Mouse (Mus musculus) hindbrain, embryonic 10.5 days (tissue): ENCODE measurements around the gene Pclo. TPM values are rescaled to one million over a fixed set of nuclear protein-coding genes. Genes with fewer than 3 reads are reported as not detected.
A peak's percentile ranks its signal among the peaks of the same experiment; 100 is the strongest.
"Not testable (repeated sequence)": the region's sequence is repeated elsewhere in the genome, so short reads cannot be mapped to it uniquely, and the experiment has no call there.

ENCODE experiments used
- DNase-seq: peaks from one replicate; pipeline ENCODE4 v3.0.0-alpha.2; 2017; ENCODE audit warnings: low spot score
- H3K27ac ChIP-seq: fragments of 300-500 bp; sonication (generic); 2 replicates; pipeline ENCODE4 v1.5.1; 2016; ENCODE audit warnings: mild to moderate bottlenecking, moderate library complexity
- H3K27me3 ChIP-seq: fragments of 300-500 bp; sonication (generic); 2 replicates; pipeline ENCODE4 v1.6.1; 2016; ENCODE audit warnings: mild to moderate bottlenecking; ENCODE audit not compliant: poor library complexity, insufficient read depth, severe bottlenecking
- H3K36me3 ChIP-seq: fragments of 300-500 bp; sonication (generic); 2 replicates; pipeline ENCODE4 v1.6.1; 2016; ENCODE audit warnings: mild to moderate bottlenecking, moderate library complexity
- H3K4me1 ChIP-seq: fragments of 300-500 bp; sonication (generic); replicated peaks from 2 replicates; pipeline ENCODE4 v1.6.1; 2016; ENCODE audit warnings: mild to moderate bottlenecking
- H3K4me3 ChIP-seq: fragments of 300-500 bp; sonication (generic); 2 replicates; pipeline ENCODE4 v1.5.1; 2016; ENCODE audit warnings: mild to moderate bottlenecking, moderate library complexity
- H3K9me3 ChIP-seq: fragments of 300-500 bp; sonication (generic); 2 replicates; pipeline ENCODE4 v1.6.1; 2016; ENCODE audit warnings: mild to moderate bottlenecking, moderate library complexity
- WGBS: fragments of 180-500 bp; shearing (Covaris S2); methylation state at CpG from one replicate; pipeline ENCODE4 v1.1.7; 2016; 5-methylcytosine and 5-hydroxymethylcytosine counted together
- polyA plus RNA-seq: library from polyadenylated mRNA; unstranded; fragments of >200 nt; fragmentation: Nextera tagmentation; extraction: Ambion mirVana; gene quantifications from 2 replicates; pipeline ENCODE4 v1.2.1, GENCODE M21; 2016

Gene Pclo
- 0.92 and 1.8 TPM in 2 replicates for polyA plus RNA-seq

DNA sequence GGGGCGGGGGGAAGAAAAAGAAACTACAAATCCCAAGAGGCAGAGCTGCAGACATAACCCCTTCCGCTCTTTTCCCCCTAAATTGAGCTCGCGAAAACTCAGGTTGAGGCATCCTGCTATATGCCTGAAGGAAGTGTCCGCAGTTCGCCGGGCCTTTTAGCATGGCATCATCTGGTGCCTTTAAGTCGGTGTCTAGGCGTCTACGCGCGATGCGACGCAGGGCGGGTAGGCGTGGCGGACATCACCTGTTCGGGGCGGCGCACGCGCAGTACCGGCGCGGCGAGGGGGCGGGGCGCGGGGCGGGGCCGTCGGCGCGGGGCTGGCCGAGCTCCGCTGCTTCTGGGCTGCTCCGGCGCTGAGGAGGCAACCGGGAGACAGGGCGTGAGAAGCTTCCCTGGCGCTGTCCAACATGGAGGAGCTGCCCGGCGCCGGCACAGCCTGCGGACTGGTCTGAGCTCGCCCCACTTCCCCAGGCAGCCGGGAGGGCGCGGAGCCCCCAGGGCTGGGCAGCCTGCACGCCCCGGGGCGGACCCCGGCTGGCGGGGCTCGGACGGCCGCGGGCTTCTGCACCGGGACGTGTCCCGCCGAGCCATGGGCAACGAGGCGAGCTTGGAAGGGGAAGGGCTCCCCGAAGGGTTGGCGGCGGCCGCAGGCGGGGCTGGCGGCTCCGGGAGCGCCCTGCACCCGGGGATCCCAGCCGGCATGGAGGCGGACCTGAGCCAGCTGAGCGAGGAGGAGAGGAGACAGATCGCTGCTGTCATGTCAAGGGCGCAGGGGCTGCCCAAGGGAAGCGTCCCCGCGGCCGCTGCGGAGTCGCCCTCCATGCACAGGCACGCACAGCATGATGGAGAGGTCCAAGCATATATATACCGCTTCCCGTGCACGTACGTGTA lies at the start of gene Pclo:
TSS of gene Pclo (plus strand) at position 288 of the 893 bp plus-strand sequence.
- Histone ChIP-seq H3K4me1 (peaks cover 5% of the 10 kb centered on the region; the same call in 1 of the 2 replicates), H3K36me3 (no peaks in the 10 kb centered on the region), H3K4me3 (peak within 1 kb of the TSS; percentile 77), H3K27ac (peak within 1 kb of the TSS; percentile 90), H3K9me3 (no peaks in the 10 kb centered on the region), H3K27me3 (no peaks in the 10 kb centered on the region)
- under 1% methylated on average over 89 of the region's 89 CpGs for WGBS
- DNase-seq: peak; percentile 94

- not testable (repeated sequence) for H3K4me1 ChIP-seq, H3K36me3 ChIP-seq, H3K27me3 ChIP-seq, H3K27ac ChIP-seq, H3K9me3 ChIP-seq, H3K4me3 ChIP-seq, DNase-seq
- 63% methylated on average over 2 of the region's 2 CpGs for WGBS
Measured at GRCm38 (mm10) chr5:14494431-14494830, 20.3 kb upstream of the Pclo start.

DNA sequence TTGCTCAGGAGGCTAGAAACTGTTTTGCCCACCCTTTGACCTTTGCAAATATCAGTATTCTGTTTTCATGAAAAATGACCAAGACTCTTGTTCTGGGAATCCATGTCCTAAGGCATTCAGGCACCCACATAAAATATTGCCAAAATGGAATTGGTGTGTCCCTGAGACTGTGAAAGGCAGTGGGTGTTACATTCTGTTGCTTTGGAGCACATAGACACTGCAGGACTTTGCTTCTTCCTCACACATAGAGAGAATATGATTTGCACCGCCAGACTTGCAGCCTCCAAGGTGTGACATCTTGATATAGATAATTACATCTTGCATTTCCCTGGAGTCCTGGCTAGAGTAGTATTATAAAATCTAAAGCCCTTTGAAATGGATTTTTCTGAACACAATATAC lies 6.2 kb upstream of the Pclo start:
- no peak overlapping the region for H3K27ac ChIP-seq
- H3K4me1 ChIP-seq: no peaks in the 10 kb centered on the region
- H3K27me3 ChIP-seq: no peaks in the 10 kb centered on the region
- no peaks in the 10 kb centered on the region for H3K9me3 ChIP-seq
- no peaks in the 10 kb centered on the region for H3K36me3 ChIP-seq
- no peak for DNase-seq
- WGBS: 76% methylated on average over 1 of the region's 1 CpGs
- no peak overlapping the region for H3K4me3 ChIP-seq

DNA sequence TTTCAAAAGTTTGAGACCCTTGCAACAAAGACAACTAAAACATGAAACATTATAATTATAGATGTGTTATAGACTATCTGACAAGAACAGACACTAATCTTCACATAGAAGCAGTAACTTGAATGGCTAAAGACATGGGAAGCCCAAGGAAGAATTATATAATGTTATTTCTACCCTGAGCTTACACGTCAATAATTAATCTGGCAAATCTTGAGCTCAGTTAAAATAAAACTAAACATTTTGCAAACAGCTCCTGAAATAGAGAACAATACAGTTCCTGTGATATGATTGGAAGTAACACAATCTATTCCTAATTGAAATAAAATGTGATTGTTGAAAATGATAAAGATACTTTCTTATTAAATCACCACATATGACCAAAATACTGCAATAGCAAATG lies 5.1 kb upstream of the Pclo start:
- no peaks in the 10 kb centered on the region for H3K27me3 ChIP-seq
- DNase-seq: no peak
- no peak overlapping the region for H3K27ac ChIP-seq
- 82% methylated on average over 1 of the region's 1 CpGs for WGBS
- H3K4me1 ChIP-seq: no peaks in the 10 kb centered on the region
- no peaks in the 10 kb centered on the region for H3K9me3 ChIP-seq
- no peak overlapping the region for H3K4me3 ChIP-seq
- no peaks in the 10 kb centered on the region for H3K36me3 ChIP-seq

- no peak overlapping the region for H3K27ac ChIP-seq
- whole genome bisulfite sequencing: 72% methylated on average over 4 of the region's 4 CpGs
- no peak for DNase-seq
- H3K4me3 ChIP-seq: no peak overlapping the region
- peaks cover 7% of the 10 kb centered on the region for H3K36me3 ChIP-seq
- H3K4me1 ChIP-seq: peaks cover 5% of the 10 kb centered on the region; the same call in 1 of the 2 replicates
- H3K27me3 ChIP-seq: no peaks in the 10 kb centered on the region
- no peaks in the 10 kb centered on the region for H3K9me3 ChIP-seq
Measured at GRCm38 (mm10) chr5:14518131-14518832, 3.6 kb downstream of the Pclo start.

- Histone ChIP-seq H3K4me3 (no peak overlapping the region), H3K36me3 (peaks cover 7% of the 10 kb centered on the region), H3K27ac (no peak overlapping the region), H3K4me1 (no peaks in the 10 kb centered on the region), H3K9me3 (no peaks in the 10 kb centered on the region), H3K27me3 (no peaks in the 10 kb centered on the region)
- no peak for DNase-seq
- 87% methylated on average over 4 of the region's 4 CpGs for WGBS
Measured at GRCm38 (mm10) chr5:14522006-14522405, 7.3 kb downstream of the Pclo start.

DNA sequence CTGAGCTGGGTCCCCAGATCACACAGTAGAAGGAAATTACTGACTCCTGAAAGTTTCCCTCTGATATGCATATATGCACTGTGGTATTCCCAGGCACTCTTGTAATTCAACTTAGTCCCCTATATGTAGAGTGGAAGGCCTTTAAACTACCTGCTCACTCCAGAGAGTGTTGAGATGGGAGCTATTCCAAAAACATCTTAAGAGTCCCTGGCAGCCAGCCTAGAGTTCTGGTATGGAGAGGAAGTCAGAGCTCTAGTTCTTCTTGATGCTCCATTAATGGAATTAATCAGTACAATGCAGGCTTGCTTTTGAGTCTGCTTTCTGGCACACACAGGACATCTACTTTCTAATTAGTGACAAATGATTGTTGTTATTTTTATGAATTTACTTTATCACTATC lies 11.3 kb downstream of the Pclo start:
- Histone ChIP-seq H3K4me1 (no peaks in the 10 kb centered on the region), H3K4me3 (no peak overlapping the region), H3K27ac (no peak overlapping the region), H3K27me3 (no peaks in the 10 kb centered on the region), H3K9me3 (no peaks in the 10 kb centered on the region), H3K36me3 (peaks cover 7% of the 10 kb centered on the region)
- DNase-seq: no peak

- Histone ChIP-seq H3K9me3 (no peaks in the 10 kb centered on the region), H3K4me1 (no peaks in the 10 kb centered on the region), H3K27me3 (no peaks in the 10 kb centered on the region), H3K36me3 (no peaks in the 10 kb centered on the region), H3K27ac (no peak overlapping the region), H3K4me3 (no peak overlapping the region)
- DNase-seq: no peak
- 53% methylated on average over 1 of the region's 1 CpGs for WGBS
Measured at GRCm38 (mm10) chr5:14527796-14528195, 13.1 kb downstream of the Pclo start.

- no peak overlapping the region for H3K4me3 ChIP-seq
- H3K27ac ChIP-seq: no peak overlapping the region
- no peaks in the 10 kb centered on the region for H3K9me3 ChIP-seq
- H3K27me3 ChIP-seq: no peaks in the 10 kb centered on the region
- H3K36me3 ChIP-seq: no peaks in the 10 kb centered on the region
- H3K4me1 ChIP-seq: no peaks in the 10 kb centered on the region
- WGBS: 90% methylated on average over 2 of the region's 2 CpGs
- no peak for DNase-seq
Measured at GRCm38 (mm10) chr5:14531906-14532305, 17.2 kb downstream of the Pclo start.

GRCm38 (mm10) chr5:14539346-14539745 lies 24.6 kb downstream of the Pclo start:
- Histone ChIP-seq H3K27ac (no peak overlapping the region), H3K36me3 (0 out of 2 replicates have a peak, but pooled peaks cover 11% of the 10 kb centered on the region), H3K9me3 (no peaks in the 10 kb centered on the region), H3K4me3 (no peak overlapping the region), H3K27me3 (no peaks in the 10 kb centered on the region), H3K4me1 (no peaks in the 10 kb centered on the region)
- DNase-seq: no peak
- 89% methylated on average over 6 of the region's 6 CpGs for WGBS

DNA sequence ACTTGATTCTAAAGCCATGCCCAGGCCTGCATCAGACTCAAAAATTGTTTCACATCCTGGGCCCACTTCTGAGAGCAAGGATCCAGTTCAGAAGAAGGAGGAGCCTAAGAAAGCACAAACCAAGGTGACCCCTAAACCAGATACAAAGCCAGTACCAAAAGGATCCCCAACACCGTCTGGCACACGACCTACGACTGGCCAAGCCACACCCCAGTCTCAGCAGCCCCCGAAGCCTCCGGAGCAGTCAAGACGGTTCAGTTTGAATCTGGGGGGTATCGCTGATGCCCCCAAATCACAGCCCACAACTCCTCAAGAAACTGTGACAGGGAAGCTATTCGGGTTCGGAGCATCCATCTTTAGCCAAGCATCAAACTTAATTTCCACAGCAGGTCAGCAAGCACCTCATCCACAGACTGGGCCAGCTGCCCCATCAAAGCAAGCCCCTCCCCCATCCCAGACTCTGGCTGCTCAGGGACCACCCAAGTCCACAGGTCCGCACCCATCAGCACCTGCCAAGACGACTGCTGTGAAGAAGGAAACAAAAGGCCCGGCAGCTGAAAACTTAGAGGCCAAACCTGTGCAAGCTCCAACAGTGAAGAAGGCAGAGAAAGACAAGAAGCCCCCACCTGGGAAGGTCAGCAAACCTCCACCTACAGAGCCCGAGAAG lies 25.4 kb downstream of the Pclo start:
- Histone ChIP-seq H3K27me3 (no peaks in the 10 kb centered on the region), H3K9me3 (no peaks in the 10 kb centered on the region), H3K36me3 (0 out of 2 replicates have a peak, but pooled peaks cover 11% of the 10 kb centered on the region), H3K4me1 (no peaks in the 10 kb centered on the region), H3K4me3 (no peak overlapping the region), H3K27ac (no peak overlapping the region)
- 82% methylated on average over 13 of the region's 13 CpGs for WGBS
- no peak for DNase-seq

DNA sequence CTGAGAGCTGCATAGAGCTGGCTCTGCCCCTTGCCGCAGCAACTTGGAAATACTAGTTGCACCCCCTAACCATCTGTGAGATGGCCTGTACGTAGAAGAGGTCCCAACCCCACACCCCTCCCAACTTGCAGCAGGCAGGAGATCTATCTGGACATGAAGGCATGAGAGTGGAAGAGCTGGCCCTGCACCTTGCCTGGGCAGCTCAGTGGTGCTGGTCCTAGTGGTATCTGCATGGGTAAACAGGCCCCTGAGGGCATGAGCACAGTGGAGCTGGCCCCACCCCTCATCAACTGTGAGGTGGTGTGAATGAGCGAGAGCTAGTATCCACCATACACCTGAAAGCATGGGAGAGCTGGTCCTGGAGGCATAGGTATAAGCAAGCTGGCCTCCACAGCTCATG lies 60.9 kb downstream of the Pclo start:
- no peak overlapping the region for H3K27ac ChIP-seq
- no peaks in the 10 kb centered on the region for H3K27me3 ChIP-seq
- H3K4me1 ChIP-seq: no peaks in the 10 kb centered on the region
- H3K9me3 ChIP-seq: no peaks in the 10 kb centered on the region
- WGBS: 90% methylated on average over 3 of the region's 3 CpGs
- H3K36me3 ChIP-seq: no peaks in the 10 kb centered on the region
- no peak for DNase-seq
- no peak overlapping the region for H3K4me3 ChIP-seq

- H3K9me3 ChIP-seq: no peaks in the 10 kb centered on the region
- no peaks in the 10 kb centered on the region for H3K4me1 ChIP-seq
- DNase-seq: no peak
- no peaks in the 10 kb centered on the region for H3K27me3 ChIP-seq
- no peaks in the 10 kb centered on the region for H3K36me3 ChIP-seq
- no peak overlapping the region for H3K27ac ChIP-seq
- 86% methylated on average over 3 of the region's 3 CpGs for WGBS
- no peak overlapping the region for H3K4me3 ChIP-seq
Measured at GRCm38 (mm10) chr5:14591479-14591878, 76.8 kb downstream of the Pclo start.
